In the genomic region with DNA sequence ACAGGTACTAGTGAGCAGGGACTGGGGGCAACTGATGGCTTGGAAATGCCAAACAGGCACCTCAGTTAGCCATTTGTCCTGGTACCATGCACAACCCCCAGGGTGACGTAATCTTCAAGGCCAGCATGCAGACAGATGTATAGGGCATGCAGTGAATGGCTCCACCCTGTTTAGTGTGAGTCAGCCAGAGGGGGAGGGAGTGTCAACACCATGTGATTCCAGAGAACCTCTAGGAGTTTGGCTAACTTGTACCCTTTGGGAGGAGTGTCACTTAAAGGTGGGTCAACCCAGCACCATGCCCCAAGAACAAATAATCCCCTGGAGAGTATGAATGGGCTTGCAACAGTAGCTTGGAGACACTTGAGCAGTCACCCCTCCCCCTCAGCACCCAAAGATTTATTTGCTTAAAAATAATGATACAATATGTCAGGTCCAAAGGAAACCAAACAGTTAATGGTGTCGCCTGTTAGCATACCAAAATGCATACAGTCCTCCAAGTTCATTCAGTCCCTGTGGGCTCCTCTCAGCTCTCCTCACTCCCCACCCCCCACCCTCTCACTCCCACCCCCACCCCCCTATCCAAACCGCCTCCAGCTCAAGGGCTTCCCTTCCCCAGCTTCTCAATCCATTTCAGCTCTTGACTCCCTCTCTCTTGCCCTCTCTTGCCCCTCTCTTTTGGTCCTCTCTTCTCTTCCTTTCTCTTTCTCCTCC, we compare ENCODE assay signal across 9 mouse cellular contexts. TPM values are rescaled to one million over a fixed set of nuclear protein-coding genes. Genes with fewer than 3 reads are reported as not detected.
DNase-seq lines count a peak whose midpoint lies in the region; ATAC-seq and TF ChIP-seq lines count a peak whose summit lies in the region.
"Had no signal": no experiment of that assay in that cellular context is flagged by ENCODE, and none has a peak within 500 bp of the region (broad histone marks: within the 10 kb centered on the region; RNA-seq: fewer than 3 reads in every experiment).

No protein-coding gene starts in this region.

- DNase-seq in kidney, postnatal 0 days (ENCODE audit: low spot score), result no peak
- no peak for DNase-seq in kidney, postnatal 36 days
- DNase-seq in MN1 (ENCODE audit: low spot score), result peak; percentile 58
- DNase-seq in cerebellum, adult 9-10 months, result no peak
- no peak for DNase-seq in left cerebral cortex, postnatal 25 days (ENCODE audit: low spot score in 2 of 2)
- DNase-seq in left cerebral cortex, postnatal 4 days, result no peak
- DNase-seq: kidney, postnatal 10 days had no signal

- no peaks in the 10 kb centered on the region for H3K4me1 ChIP-seq in kidney, postnatal 0 days (replicated peaks; ENCODE audit: insufficient read depth, low read length)
- H3K4me1 ChIP-seq in liver, embryonic 12.5 days, result peaks cover 26% of the 10 kb centered on the region

- TF ChIP-seq CTCF in kidney, postnatal 0 days (IDR thresholded peaks at IDR 0.05; ENCODE audit: low read depth), result no peak

- no peaks in the 10 kb centered on the region for H3K36me3 ChIP-seq in kidney, postnatal 0 days (ENCODE audit: insufficient read depth, low read length)
- no peaks in the 10 kb centered on the region for H3K36me3 ChIP-seq in liver, embryonic 12.5 days

- no peak overlapping the region for H3K27ac ChIP-seq in kidney, postnatal 0 days
- H3K27ac ChIP-seq in liver, embryonic 12.5 days, result no peak overlapping the region

- H3K4me2 ChIP-seq in kidney, postnatal 0 days (ENCODE audit: low read length), result no peak overlapping the region
- H3K4me2 ChIP-seq in liver, embryonic 12.5 days, result no peak overlapping the region

- H3K4me3 ChIP-seq in kidney, postnatal 0 days (replicated peaks; ENCODE audit: low read depth, low read length), result no peak overlapping the region
- H3K4me3 ChIP-seq in liver, embryonic 12.5 days, result no peak overlapping the region

- 55% methylated on average over 3 of the region's 3 CpGs for WGBS in kidney, postnatal 0 days
- WGBS in liver, embryonic 12.5 days (ENCODE audit: insufficient replicate concordance), result 34% methylated on average over 3 of the region's 3 CpGs

- H3K9ac ChIP-seq in kidney, postnatal 0 days (ENCODE audit: low read depth, low read length), result no peak overlapping the region
- no peak overlapping the region for H3K9ac ChIP-seq in liver, embryonic 12.5 days

- ATAC-seq in kidney, postnatal 0 days (replicated peaks; ENCODE audit: low FRiP score, low read depth), result peak; percentile 68; the same call in 1 of the 2 replicates
- peak; percentile 71 for ATAC-seq in liver, embryonic 12.5 days
- ATAC-seq in megakaryocyte progenitor cell, adult 5-6 weeks (replicated peaks; ENCODE audit: poor library complexity), result peak; percentile 47

- intact Hi-C loops in left cerebral cortex, postnatal 25 days (cut with DNase I), result loop anchor here (5.0 kb wide), 1 partner anchor 192 kb away; a partner anchor contains a TSS
- intact Hi-C loops in left cerebral cortex, postnatal 4 days (cut with DNase I), result loop anchor here (10.0 kb wide), 2 partner anchors 219 to 349 kb away; no protein-coding TSS in a partner anchor

- H3K9me3 ChIP-seq in kidney, postnatal 0 days (replicated peaks; ENCODE audit: low read length), result no peaks in the 10 kb centered on the region
- H3K9me3 ChIP-seq in liver, embryonic 12.5 days (replicated peaks), result no peaks in the 10 kb centered on the region

- H3K27me3 ChIP-seq in kidney, postnatal 0 days (ENCODE audit: insufficient read depth, low read length), result no peaks in the 10 kb centered on the region
- no peaks in the 10 kb centered on the region for H3K27me3 ChIP-seq in liver, embryonic 12.5 days (replicated peaks)

RNA-seq across cellular contexts. Expression of a gene that starts 32.3 kb away (rescaled TPM):
- 2.4 and 3.5 TPM in 2 replicates for polyA plus RNA-seq in kidney, postnatal 0 days (2015; fragmentation: Nextera tagmentation; extraction: Ambion mirVana)
- polyA plus RNA-seq in liver, embryonic 12.5 days (2016; fragmentation: Nextera tagmentation; extraction: Ambion mirVana), result 0.41 and 0.49 TPM in 2 replicates
- 0.10 and 0.27 TPM in 2 replicates for total RNA-seq in megakaryocyte progenitor cell, adult 5-6 weeks (2015)
- 0.04 and 0.34 TPM in 2 replicates for total RNA-seq in megakaryocyte progenitor cell, adult 5-6 weeks (2017)
- total RNA-seq in left cerebral cortex, postnatal 25 days (2021), result 1 to 10 TPM; 3.0 to 4.2 TPM
- under 1 TPM; 0.14 to 0.32 TPM for total RNA-seq in left cerebral cortex, postnatal 4 days (2021)

RNA-seq across cellular contexts. Expression of a gene that starts 41.9 kb away (rescaled TPM):
- polyA plus RNA-seq in kidney, postnatal 0 days (2015; fragmentation: Nextera tagmentation; extraction: Ambion mirVana), result 35.0 and 37.6 TPM in 2 replicates
- polyA plus RNA-seq in liver, embryonic 12.5 days (2016; fragmentation: Nextera tagmentation; extraction: Ambion mirVana), result 3.5 and 3.9 TPM in 2 replicates
- 0.51 and 0.67 TPM in 2 replicates for total RNA-seq in megakaryocyte progenitor cell, adult 5-6 weeks (2015)
- 1.00 and 2.1 TPM in 2 replicates for total RNA-seq in megakaryocyte progenitor cell, adult 5-6 weeks (2017)
- 100 to 1,000 TPM; 151 to 154 TPM for total RNA-seq in left cerebral cortex, postnatal 25 days (2021)
- total RNA-seq in left cerebral cortex, postnatal 4 days (2021), result 10 to 100 TPM; 74.6 to 78.1 TPM

Comparison
In these comparisons a context has a peak if more than half of its experiments do, and no peak if none do; other contexts are left out.
1. RNA of a gene that starts 41.9 kb away (total RNA-seq): 151 to 154 TPM in left cerebral cortex, postnatal 25 days and 74.6 to 78.1 TPM in left cerebral cortex, postnatal 4 days; 0.51 to 2.1 TPM in megakaryocyte progenitor cell, adult 5-6 weeks; every median in the first group is over 10 times any median in the second.
2. Peak in every context shown above with its lines, with median percentiles within 50 percentile points of each other: ATAC-seq.